Mouse (Mus musculus) ovary, postnatal 10 days (tissue): ENCODE measurements at regions not wholly inside any gene's neighbourhood (a gene's known extent, or its start where the extent isn't known, plus 50 kb on each side); places are given as distances from the start of the nearest gene placed in this dataset.

Experiments
- DNase-seq: peaks from one replicate; pipeline ENCODE4 v3.0.0; 2022; ENCODE audit warnings: low spot score

DNA sequence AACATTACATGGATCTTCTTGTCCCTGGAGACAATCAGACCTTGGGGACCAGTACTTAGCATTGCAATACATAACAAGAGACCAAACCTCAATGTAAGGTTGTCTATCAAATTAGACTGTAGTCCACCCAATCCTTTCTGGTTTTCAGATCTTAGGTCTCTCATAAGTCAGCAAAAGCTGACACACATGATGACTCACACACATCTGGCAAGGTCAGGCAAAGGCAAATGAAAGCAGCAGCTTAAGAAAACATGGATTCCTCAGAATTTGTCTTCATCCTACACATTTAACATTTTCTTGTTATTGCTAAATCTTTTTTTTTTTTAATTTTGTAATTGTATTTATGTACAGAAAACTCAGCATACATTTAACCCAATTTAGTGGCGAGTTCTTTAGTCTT lies 52.0 kb downstream of the Gm11983 start:
- no peak for DNase-seq

GRCm38 (mm10) chr11:6782826-6783225 lies 54.6 kb downstream of the Gm11983 start:
- DNase-seq = no peak

DNA sequence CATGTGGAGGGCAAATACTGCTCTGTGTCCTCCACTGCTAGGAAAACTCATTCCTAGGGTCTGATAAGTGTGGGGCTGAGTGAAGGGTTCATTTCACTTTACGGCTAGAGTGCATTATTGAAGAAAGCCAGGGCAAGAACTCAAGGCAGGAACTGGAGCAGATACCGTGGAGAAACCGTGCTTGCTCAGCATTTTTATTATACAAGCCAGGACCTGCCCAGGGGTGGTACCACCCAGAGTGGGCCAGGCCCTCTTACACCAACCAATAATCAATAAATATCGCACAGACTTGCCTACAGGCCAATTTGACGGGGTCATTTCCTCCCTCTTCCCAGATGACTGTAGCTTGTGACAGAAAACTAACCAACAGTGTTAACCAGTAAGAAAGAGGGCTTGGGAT lies 57.7 kb downstream of the Gm11983 start:
- DNase-seq = no peak

DNA sequence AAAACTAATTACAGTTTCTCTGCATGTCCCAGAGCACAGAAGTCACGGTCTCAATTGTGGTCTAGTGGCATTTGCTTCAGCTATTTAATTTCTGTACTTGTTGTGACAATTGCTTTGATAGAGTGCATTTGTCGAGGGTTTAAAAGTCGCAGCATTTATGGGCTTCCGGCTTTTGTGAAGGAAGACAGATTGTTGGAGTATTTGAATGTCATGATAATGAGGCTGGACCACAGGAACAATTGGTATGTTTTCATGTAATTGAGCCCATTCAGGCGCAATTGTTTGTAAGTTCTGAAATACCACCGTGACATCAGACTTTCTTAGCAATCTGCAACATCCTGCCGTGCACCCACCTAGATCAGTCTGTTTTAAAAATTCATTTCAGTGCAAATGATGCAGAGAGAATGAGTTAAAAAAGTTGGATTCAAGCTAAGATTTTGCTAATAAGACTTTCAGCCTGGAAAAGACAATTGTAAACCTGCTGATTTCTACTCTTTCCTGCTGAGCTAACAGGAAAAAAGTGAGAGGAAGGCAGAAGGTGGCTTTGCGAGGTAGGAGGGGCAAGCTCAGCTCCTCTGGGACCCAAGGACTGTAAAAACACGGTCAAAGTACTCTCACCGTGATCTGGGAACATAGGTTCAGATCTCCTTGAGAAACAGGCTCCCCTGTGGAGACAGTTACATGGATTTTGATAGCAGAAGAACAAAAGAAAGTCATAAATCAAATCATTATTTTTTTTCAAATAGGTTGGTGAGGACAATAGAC lies 58.7 kb downstream of the Gm11983 start:
- DNase-seq = no peak

DNA sequence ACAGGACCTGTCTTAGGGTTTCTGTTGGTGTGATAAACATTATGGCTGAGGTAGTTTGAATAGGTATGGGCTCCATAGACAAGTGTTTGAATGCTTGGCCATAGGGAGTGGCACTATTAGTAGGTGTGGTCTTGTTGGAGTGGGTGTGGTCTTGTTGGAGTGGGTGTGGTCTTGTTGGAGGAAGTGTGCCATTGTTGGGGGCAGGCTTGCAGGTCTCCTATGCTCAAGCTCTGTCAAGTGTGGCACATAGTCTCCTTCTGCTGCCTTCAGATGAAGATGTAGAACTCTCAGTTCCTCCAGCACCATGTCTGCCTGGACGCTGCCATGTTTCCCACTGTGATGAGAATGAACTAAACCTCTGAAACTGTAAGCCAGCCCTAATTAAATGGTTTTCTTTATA lies 59.9 kb downstream of the Gm11983 start:
- DNase-seq = no peak

DNA sequence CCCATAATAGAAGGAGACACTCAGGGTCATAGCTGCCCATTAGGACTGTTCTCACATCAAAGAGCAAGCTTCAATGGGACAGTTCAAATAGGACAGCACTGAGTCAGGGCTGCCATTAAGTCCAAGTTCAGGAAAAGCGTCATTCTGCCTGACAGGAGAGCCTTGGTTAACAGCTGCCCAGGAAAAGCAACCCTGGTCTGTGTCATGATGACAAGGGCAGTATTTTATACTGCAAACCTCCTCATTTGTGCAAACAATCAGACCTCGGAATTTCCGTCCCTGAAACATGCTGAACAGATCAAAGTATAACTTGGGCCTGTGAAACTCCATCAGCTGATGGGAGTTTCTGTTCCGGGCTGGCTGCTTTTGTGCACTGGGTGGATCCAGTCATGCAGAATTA lies 62.8 kb downstream of the Gm11983 start:
- no peak for DNase-seq

GRCm38 (mm10) chr11:6773951-6774350 lies 63.5 kb downstream of the Gm11983 start:
- DNase-seq = no peak

GRCm38 (mm10) chr11:6773364-6773763 lies 64.1 kb downstream of the Gm11983 start:
- DNase-seq = no peak

DNA sequence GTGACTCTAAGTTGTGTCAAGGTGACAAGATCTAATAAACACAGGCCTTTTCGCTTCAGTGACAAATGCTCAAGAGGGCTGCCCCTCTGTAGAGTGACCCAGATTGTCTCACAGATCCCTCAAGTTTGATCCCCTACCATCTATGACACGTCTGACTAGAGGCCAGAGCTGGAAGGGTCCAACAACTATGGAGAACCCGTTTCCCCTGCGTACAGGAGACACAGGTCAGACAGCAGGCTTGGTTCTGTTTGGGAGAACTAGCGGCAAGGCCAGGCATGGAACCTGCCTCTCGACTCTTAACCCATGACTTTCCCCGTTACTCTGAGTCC lies 68.1 kb downstream of the Gm11983 start:
- no peak for DNase-seq

- peak; percentile 67 for DNase-seq
These were observed 68.6 kb downstream of the Gm11983 start for GRCm38 (mm10) chr11:6768599-6769436.

- DNase-seq = no peak
These were observed 70.7 kb downstream of the Gm11983 start for GRCm38 (mm10) chr11:6766725-6767124.

DNA sequence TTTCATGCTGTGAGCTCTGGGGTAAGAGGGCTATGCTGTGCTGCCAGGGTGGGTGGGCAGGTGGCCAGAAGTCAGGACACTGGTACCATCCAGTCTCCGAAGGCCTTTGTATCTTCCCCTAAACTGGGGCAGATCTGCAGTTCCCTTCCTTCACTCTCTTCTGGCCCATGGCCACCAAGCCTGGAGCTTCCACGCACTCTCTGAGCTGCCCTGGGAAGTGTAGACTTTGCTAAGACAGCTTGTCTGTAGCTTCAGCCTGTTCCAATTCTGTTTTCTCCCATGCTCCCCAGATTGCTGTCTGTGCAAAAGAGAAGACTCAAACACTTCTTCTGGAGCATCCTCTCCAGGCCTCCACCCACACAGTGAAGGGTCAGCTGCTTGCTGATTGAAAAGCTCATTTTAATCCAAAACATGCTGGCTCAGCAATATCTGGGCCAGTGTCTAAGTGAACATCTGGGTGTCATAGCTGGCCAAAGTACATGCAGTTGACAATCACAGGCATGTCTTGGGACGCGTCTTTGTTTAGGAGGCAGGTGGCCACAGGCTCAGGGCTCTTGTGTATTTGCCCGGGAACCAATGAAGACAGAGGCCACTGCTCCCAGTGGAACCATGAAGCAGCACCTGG lies 72.0 kb downstream of the Gm11983 start:
- no peak for DNase-seq

GRCm38 (mm10) chr11:6764186-6764585 lies 73.3 kb downstream of the Gm11983 start:
- DNase-seq = no peak

- no peak for DNase-seq
These were observed 74.5 kb downstream of the Gm11983 start for GRCm38 (mm10) chr11:6763001-6763400.

DNA sequence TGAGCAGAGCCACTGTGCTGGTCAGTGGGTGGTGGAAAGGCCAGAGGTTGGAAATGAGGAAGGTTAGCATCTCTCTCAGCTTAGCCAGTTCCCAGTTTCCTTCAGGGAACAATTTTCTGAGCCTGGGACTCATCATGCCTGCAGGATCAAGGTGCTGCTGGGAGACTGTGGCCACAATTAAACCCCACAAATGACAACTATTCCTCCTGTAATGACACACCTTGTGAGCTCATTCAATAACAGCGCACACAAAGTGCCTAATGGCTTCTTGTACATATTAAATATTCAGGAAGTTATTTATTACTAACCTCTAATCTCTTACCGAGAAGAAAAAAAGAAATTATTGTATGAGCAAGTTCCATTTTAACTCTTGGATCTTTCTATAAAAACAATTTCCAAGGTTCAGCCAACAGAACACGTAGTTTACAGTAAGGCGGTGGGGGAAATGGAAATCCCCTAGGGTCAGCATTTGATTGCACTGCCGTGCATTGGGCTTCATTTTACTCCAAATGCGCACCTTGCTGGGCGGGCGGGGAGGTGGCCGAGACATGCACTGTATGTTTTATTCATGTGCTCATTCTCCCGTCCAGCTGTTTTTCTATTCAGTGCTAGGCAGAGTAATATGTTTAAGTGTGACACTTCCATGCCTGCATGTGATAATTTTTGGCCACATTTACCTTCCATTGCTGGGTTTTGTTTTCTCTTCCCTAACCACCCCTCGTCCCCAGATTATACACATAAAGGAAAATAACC lies 75.4 kb downstream of the Gm11983 start:
- DNase-seq = no peak

- no peak for DNase-seq
These were observed 77.9 kb downstream of the Gm11983 start for GRCm38 (mm10) chr11:6759578-6759977.

DNA sequence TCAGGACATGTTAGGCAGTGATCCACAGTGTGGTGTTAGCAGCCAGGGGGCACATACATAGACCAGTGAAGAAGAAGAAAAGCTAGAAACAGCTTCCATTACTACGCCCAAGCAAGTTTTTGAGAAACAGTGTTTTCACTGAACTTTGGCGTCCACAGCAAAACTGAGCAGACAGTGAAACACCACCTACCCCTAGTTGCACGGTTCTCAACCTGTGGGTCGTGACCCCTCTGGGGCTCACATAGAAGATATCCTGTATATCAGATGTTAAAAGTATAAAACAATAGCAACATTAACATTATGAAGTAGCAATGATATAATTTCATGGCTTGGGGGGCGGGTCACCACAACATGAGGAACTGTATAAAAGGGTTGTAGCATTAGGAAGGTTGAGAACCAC lies 81.1 kb downstream of the Ramp3 start:
- no peak for DNase-seq

DNA sequence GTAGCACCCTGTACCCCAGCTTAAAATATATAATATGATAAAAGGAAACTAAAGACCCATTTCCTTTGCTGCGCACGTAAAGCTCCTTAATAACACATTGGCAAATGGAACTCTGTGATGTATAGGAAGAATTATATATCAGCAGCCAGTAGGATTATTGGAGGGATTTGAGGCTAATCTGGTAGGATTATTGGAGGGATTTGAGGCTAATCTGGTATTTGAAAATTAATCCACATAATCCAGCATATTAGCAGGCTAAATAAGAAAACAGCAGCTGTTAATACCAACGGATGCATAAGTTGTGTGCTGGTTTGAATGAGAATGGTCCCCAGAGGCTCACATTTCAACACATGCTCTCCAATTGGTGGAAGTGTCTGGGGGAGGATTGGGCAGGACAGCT lies 80.3 kb downstream of the Ramp3 start:
- no peak for DNase-seq

GRCm38 (mm10) chr11:6738163-6738562 lies 79.8 kb downstream of the Ramp3 start:
- no peak for DNase-seq

- DNase-seq = no peak
These were observed 76.6 kb downstream of the Ramp3 start for GRCm38 (mm10) chr11:6734746-6735430.

GRCm38 (mm10) chr11:6731505-6731904 lies 73.2 kb downstream of the Ramp3 start:
- DNase-seq = no peak
